Mouse (Mus musculus): ENCODE results near the gene Stra6.

The Stra6 gene

GRCm38 (mm10) chr9:58096629-58097301 is 33.2 kb downstream of the Stra6 start:
- no peak for DNase-seq

GRCm38 (mm10) chr9:58099836-58100565 is 36.4 kb downstream of the Stra6 start:
- no peak for DNase-seq

DNA sequence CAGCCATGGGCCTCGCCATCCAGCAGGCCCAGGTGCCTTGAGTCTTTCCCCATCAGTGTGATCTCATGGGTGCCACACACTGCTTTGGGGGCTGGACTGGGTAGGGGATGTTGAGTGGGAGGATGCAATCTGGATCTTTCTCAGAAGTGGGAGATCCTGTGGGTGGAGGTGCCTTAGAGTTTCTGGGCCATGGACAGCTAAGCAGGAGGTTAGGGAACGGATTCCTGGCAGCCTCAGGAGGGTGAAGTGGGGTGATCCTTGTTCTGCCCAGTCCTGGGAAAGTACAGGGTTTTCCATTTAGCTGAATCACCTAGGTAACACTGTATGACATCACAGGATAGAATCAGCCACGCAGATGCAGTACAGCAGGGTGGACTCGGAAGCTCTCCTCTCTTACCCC is 38.4 kb downstream of the Stra6 start:
- DNase-seq: no peak

- DNase-seq: no peak
These were observed 40.1 kb downstream of the Stra6 start for GRCm38 (mm10) chr9:58103647-58104046.

DNA sequence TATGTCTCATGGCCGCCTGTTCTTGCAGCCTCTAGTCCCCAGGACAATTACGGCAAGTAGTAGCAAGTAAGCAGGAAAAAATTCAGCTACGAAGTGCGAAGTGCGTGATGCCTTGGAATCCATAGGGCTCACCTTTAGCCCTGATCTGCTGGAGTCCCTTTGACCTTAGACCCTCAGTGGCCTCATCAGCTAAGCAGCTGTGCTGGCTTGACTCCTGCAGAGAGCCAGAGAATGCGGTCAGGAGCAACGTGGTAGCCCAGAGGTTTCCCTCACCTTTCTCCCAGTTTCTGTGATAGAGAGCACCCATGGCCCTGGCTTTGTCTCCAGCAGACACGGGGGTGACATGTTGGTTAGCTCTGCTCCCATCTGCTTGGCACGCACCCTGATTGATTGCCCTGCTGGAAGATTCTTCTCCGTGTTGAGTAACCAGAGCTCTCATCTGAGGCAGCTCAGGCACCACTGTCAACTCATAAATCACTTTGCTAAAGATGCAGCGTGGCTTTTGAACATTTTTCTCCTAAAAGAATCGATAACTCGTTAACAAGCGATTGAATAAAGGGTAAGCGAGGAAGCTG is 42.1 kb downstream of the Stra6 start:
- no peak for DNase-seq

DNA sequence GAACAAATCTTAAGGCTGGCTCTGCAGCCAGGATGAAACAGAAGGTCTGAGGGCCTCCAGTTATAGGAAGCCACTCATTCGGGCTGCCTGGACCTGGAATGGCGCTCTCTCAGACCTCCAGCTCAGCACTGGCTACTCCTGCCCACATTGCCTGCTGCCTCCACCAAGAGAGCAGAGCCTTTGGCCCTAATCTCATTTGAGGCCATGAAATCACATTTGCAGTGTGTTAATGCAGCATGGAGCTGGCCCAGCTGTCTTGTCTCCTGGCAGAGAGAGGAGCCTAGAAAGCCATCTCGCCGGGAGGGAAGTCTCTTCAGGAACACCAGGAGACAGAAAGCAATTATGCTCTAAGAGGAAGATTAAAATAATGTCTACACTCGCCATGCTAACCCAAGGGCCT is 43.9 kb downstream of the Stra6 start:
- no peak for DNase-seq

DNA sequence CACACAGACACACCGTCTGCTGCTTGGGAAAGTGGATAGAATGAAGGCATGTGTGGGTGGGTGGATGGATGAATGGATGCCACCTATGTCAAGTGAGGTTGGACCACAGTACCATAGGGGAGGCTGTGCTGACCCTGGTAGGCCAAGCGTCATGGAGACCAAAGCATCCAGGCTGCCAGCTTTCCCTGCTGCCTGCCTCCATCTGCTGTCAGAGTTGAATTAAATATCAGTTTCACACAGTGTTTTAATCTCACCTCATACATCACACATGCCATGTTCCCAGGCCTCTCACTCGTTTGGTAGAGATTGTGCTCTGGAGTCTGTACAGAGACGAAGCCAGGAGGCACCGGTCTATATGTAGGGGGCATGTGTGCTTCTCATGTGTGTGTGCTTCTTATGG is 47.2 kb downstream of the Stra6 start:
- no peak for DNase-seq

DNA sequence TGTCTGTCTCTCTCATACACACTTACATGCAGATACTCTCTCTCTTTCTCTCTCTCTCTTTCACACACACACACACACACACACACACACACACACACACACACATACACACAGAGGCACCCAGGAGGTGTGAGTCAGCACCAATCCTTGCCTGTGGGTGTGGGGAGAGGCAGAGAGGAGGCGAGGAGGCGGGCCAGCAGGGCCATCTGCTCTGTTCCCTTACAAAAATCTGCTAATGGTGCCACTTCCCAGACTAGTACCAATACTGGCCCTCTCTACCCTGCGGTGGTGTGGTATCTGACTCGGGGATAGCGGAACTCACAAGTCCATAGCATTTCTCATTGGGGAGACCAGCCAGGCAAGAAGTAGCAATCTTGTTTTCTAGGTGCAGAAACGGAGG is 47.8 kb downstream of the Stra6 start:
- no peak for DNase-seq

GRCm38 (mm10) chr9:58112321-58112751 is 48.7 kb downstream of the Stra6 start:
- DNase-seq: no peak

- peak; percentile 22 for DNase-seq
These were observed 49.3 kb downstream of the Stra6 start for GRCm38 (mm10) chr9:58112866-58113278.

DNA sequence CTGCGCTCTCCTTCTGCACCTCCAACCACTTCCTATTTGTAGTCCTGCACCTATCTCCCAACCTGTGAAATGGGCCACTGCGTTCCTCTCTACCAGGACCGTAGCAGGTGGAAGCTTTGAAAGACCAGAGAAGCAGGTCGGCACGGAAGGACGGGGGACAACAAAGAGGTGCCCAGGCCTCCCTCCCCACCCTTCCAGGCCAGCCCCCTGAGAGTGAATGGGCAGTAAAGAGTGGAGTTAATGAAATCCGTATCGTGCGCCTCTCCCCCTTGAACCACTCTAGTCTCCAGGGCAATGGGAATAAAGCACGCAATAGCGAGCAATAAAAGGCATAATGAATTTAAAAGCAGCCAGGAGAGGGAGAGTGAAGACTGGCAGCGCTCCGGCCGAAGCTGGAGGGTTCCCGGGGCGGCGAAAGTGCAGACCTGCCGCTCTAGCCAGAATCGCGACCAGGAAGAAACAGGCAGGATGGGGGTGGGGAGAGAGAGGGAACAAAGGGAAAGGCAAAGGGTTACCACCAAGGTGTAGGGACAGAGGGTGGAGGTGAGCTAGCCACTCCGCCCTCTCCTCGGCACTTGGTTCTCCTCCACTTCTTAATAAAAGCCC is 49.8 kb downstream of the Stra6 start:
- peak; percentile 26 for DNase-seq

DNA sequence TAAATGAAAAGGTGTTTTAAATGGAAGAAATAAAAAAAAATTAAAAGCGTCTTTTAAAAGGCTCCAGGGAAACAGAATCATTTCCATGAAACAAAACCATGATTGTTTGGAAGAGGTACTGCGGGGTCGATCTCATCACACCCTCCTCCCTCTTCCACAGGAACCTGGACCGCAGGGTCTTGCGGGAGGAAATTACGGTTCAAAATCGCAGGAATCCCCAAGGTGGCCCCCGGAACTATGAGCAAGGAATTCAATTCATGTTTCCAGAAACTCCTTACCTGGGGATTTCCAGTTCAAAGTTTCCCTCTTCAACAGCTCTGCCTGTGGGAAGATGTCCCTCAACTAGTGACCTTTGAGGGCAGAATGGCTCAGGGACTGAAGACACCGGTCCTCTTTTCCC is 50.4 kb downstream of the Stra6 start:
- no peak for DNase-seq

DNA sequence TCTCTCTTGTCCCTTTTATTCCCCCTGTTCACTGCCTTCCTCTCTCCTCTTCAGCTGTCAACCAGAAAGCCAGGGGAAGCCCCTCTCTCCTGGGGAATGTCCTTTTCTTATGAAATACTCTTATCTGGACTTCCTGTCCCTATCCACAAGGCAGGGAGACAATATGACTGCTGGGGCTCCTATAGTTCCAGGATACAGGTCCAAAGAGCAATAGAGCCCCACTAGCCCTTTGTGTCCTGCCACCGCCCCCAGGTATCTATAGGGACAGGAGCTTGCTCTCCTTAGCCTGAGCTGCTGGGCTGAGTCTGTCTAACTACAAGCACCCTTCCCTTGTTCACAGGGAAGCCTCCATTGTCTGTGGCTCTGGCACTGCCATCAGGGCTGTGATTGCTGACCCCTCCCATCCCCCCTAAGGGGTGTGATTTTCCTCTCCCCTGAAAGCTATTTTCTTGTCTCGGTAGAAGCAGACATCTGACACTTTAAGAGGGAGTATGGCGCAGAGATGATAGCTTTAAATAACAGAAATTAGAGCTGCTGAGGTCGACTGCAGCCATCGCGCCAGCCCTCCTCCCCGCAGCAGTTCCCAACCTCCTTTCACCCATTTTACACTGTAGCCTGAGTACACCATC is 51.8 kb downstream of the Stra6 start:
- DNase-seq: no peak

DNA sequence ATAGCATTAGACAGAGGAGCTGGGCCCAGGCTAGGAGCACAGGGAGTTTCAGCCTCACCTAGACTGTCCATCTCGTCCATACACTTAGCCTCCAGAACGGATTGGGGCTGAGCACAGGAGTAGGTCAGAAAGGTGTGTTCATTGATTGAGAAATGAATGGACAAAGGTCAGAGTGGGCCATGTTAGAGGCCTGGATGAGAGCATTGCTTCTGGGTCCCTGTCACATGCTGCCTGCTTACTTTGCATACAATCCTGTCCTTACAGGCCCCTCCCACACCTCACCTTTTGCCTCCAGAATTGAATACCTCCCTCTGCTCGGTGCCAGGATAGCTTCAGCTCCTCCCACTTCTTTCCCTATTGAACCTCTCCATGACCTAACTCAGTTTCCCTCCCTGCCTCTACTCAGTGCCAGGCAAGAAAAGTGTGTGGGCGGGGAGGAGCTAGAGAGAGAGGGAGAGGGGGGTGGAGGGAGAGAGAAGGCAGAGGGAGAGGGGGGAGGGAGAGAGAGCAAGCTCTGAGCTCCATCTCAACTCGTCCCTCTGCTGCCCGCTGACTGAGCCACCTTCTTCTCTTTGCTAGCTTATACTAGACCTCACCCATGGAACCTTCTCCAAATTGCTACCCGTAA is 52.5 kb downstream of the Stra6 start:
- no peak for DNase-seq

DNA sequence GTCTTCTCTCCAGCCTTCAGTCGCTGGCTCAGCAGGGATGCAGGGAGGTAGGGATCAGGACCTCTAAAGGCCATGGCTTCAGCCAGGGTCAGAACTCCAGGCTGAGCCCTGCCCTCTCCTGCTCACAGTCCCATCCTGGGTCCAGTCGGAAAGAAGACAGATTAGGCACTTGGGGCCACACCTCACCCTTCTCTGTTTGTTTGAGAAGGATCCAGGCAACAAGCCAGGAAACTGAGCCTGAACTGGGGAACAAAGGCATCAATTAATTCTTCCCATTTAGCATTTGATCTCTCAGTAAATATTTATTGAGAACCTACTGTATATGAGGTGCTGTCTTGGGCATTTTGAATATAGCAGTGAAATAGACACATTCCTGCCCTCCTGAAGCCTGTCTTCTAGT is 55.1 kb downstream of the Stra6 start, which contains the start of gene Ccdc33:
Ccdc33 (minus strand) TSS at position 153 of the 400 bp plus-strand sequence.
- no peak for DNase-seq

DNA sequence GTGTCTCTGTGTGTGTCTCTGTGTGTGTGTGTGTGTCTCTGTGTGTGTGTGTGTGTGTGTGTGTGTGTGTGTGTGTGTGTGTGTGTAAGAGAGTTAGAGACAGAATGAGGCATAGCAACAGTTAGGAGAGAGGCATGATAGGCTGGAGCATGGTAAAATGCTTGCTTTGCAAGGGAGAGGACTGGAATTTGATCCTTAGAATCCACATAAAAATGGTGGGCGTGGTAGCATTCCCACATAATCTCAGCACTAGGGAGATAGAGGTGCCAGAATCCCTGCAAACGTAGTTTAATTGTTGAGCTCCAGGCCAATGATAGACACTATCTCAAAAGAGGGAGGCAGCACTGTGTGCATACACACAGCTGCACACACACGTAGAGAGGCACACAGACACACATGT is 61.5 kb downstream of the Stra6 start:
- DNase-seq: no peak

DNA sequence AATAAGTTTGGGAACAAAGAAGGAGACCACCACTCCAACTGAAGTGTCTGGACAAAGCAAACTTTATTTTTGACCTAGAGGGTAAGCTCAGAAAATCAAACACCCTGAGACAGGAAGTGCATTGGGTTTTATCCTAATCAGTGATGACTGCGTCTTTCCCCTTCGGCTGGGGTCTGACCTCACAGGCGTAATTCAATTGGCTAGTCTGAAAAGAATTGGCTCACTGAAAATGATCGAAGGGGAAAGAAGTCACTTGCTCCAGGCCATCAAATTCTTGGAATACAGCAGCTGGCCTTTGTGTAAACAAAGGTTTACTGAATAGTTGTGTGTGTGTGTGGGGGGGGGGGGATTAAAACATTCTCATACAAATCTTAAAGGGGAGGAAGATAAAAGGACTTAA is 62.2 kb downstream of the Stra6 start:
- no peak for DNase-seq

- no peak for DNase-seq
These were observed 65.4 kb downstream of the Stra6 start for GRCm38 (mm10) chr9:58128926-58129413.

DNA sequence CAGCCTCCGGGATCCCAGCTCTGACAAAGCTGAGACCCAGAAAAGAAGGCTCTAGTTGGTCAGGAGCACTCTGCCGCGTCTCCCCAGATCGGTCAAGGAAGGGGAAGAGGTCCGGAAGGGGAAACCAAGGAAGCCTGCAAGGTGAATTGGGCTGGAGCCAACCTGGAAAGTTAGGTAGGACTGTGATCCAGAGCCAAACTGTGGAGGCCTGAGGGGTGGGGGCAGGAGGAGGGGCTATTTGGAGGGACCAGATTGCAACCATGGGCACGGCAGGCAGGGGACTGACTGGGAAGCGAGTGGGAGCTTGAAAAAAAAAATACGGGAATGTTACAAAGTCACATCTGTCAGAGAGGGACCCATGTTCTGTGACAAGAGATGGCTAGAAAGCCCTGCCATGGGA is 65.9 kb downstream of the Stra6 start:
- no peak for DNase-seq

DNA sequence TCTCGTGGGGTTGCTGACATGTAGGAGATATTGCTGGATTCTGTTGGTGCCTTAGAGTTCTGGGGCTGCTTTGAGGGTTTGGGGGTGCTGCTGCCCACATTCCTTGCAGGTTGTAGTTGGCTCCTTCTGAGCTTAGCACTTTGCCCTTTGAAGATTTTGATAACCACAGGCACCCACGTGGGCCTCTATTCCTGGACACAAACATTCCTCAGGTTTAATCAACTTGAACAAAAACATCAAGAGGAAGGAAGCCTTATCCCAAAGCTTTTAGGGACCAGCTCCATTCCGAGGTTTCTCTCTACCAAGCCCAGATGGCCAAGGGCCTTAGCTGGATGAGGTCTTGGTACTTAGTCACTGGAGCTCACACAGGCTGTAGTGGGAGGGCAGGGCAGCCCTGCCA is 67.3 kb downstream of the Stra6 start:
- peak; percentile 34 for DNase-seq

- peak; percentile 21 for DNase-seq
These were observed 68.1 kb downstream of the Stra6 start for GRCm38 (mm10) chr9:58131735-58132134.
